Comparison of ENCODE assay signal across 8 mouse cellular contexts in genomic region chr9:87419376-87419775, GRCm38 (mm10).
DNase-seq lines count a peak whose midpoint lies in the region; ATAC-seq and TF ChIP-seq lines count a peak whose summit lies in the region.

No protein-coding gene starts in this region.

- TF ChIP-seq CTCF in cortical plate, adult 2 months (IDR thresholded peaks at IDR 0.05; ENCODE audit: extremely low read depth, insufficient read depth, low read length) = peak; percentile 63
- peak; percentile 89 for TF ChIP-seq CTCF in left cerebral cortex, adult 2 months (IDR thresholded peaks at IDR 0.05)

- intact Hi-C loops in heart, postnatal 10 days (cut with DNase I) = loop anchor here (2.0 to 5.0 kb wide), 2 partner anchors 313 to 801 kb away; partner anchors contain the start of gene Tbx18
- intact Hi-C loops in left cerebral cortex, adult 2 months (cut with DNase I) = loop anchor here (2.0 to 10.0 kb wide), 3 partner anchors 323 to 803 kb away; no protein-coding TSS in a partner anchor

- H3K4me3 ChIP-seq in cortical plate, adult 2 months (ENCODE audit: insufficient read depth, low read length) = no peak overlapping the region
- no peak overlapping the region for H3K4me3 ChIP-seq in left cerebral cortex, adult 2 months
- H3K4me3 ChIP-seq in neural tube, embryonic 12.5 days = no peak overlapping the region

- WGBS in neural tube, embryonic 12.5 days = 15% methylated on average over 12 of the region's 12 CpGs

- no peaks in the 10 kb centered on the region for H3K27me3 ChIP-seq in neural tube, embryonic 12.5 days (replicated peaks)

- H3K4me2 ChIP-seq in neural tube, embryonic 12.5 days (replicated peaks) = no peak overlapping the region

- no peak overlapping the region for H3K9ac ChIP-seq in neural tube, embryonic 12.5 days

- no peak for TF ChIP-seq POLR2A in cortical plate, adult 2 months (IDR thresholded peaks at IDR 0.05; ENCODE audit: extremely low read depth, insufficient read depth, low read length)

- H3K9me3 ChIP-seq in neural tube, embryonic 12.5 days = no peaks in the 10 kb centered on the region

- no peaks in the 10 kb centered on the region for H3K36me3 ChIP-seq in neural tube, embryonic 12.5 days

- no peak for ATAC-seq in cerebellum, adult (ENCODE audit: insufficient number of reproducible peaks, low FRiP score, low TSS enrichment)
- ATAC-seq in neural tube, embryonic 12.5 days (ENCODE audit: low FRiP score, low read depth) = peak; percentile 50; the same call in 1 of the 2 replicates

- no peaks in the 10 kb centered on the region for H3K4me1 ChIP-seq in cortical plate, adult 2 months (ENCODE audit: control insufficient read depth, insufficient read depth, low read length)
- H3K4me1 ChIP-seq in neural tube, embryonic 12.5 days = no peaks in the 10 kb centered on the region

- H3K27ac ChIP-seq in cortical plate, adult 2 months (ENCODE audit: insufficient read depth, low read length) = no peak overlapping the region
- H3K27ac ChIP-seq in left cerebral cortex, adult 2 months = no peak overlapping the region
- H3K27ac ChIP-seq in neural tube, embryonic 12.5 days = no peak overlapping the region

- peak; percentile 0 for DNase-seq in cerebellum, adult 11 months
- peak; percentile 12 for DNase-seq in 416B (ENCODE audit: low read depth)
- peak; percentile 58 to 75 for DNase-seq in heart, postnatal 10 days
- peak; percentile 56 to 73 for DNase-seq in left cerebral cortex, adult 2 months (ENCODE audit: extremely low spot score in 1 of 2, low spot score in 2 of 2)
- DNase-seq in c-Kit-positive CD71-positive TER-119-positive erythroid progenitor cells, embryonic 14.5 days (ENCODE audit: low spot score) = no peak
